Mouse (Mus musculus): Measurements from ENCODE around the gene Fosl1. TPM values are rescaled to one million over a fixed set of nuclear protein-coding genes. Genes with fewer than 3 reads are reported as not detected.
A peak's percentile ranks its signal among the peaks of the same experiment; 100 is the strongest.

Gene Fosl1
- polyA plus RNA-seq, 2 experiments, result 0.06 TPM; not detected in 1

DNA sequence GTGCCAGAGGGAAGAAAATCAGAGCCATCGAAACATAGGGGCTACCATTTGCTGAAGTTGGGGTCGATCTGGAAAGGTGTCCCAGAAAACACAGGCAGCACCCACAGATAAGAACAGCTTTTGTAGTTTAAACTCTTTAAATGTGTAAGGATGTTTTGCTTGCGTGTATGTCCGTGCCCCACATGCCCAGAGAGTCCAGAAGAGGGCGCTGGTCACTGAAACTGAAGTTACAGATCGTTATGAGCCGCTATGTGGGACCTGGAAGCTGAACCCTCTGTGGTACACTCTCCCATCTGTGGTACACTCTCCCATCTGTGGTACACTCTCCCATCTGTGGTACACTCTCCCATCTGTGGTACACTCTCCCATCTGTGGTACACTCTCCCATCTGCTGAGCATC is 40.2 kb upstream of the Fosl1 start:
- Histone ChIP-seq H3K27me3 (ENCODE audit: control insufficient read depth, insufficient read depth, low read length) (no peaks in the 10 kb centered on the region), H3K27ac (replicated peaks; ENCODE audit: low read depth, low read length) (peak overlapping the region; percentile 94), H3K36me3 (ENCODE audit: control insufficient read depth, insufficient read depth, low read length) (no peaks in the 10 kb centered on the region), H3K9me3 (ENCODE audit: control insufficient read depth, low read length) (no peaks in the 10 kb centered on the region), H3K4me1 (ENCODE audit: control insufficient read depth, insufficient read depth, low read length) (peaks cover 9% of the 10 kb centered on the region; the same call in 1 of the 2 replicates), H3K4me2 (replicated peaks; ENCODE audit: low read depth, low read length, severe bottlenecking) (peak overlapping the region; percentile 79), H3K4me3 (replicated peaks; ENCODE audit: low read length) (peak overlapping the region; percentile 60), H3K9ac (ENCODE audit: low read depth, low read length, severe bottlenecking) (peak overlapping the region; percentile 77)
- DNase-seq (ENCODE audit: low spot score), result peak; percentile 77
- TF ChIP-seq POLR2A (IDR thresholded peaks at IDR 0.05; ENCODE audit: borderline replicate concordance, extremely low read depth, insufficient read depth, insufficient read length), result no peak
- ATAC-seq (ENCODE audit: low FRiP score, low read depth), result peak; percentile 41; the same call in 1 of the 2 replicates
- WGBS, result 13% methylated on average over 7 of the region's 7 CpGs

DNA sequence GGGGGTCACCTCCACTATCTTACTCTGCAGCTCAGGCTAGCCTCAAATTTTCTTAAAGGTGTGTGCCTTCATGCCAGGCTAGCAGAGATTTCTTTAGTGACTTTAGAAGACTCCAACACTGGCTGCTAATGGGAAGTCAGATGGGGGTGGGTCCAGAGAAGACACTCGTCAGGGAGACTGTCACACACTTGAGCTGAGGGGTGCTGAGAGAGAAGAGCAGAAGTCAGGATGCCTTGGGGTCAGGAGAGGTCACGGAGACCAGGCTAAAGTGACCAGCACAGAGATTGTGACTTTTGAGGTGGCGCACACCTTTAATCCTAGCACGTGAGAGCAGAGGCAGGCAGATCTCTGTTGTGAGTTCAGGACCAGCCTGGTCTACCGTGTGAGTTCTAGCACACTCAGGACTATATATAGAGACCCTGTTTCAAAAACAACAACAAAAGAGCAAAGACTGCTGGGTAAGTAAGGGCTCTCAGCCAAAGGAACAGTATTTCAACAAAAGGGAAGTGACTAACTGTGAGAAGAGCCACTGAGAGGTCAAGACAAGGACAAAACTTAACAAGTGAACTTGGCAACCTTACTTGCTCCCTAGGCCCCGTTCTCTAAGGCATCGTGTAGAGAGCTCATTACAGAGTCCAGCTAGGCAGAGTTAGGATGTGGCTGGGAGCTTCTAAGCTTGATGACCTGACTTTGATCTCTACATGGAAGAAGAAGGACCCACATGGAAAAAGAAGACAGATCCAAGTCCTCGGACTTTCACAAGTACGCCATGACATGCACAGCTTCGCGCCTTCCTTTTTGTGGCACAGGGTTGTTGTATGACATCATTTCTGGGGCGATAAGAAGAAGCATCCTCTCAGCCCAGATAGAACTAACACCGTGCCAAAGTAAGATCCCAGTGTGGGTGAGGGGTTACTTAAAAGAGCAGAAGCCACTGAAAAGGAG is 39.0 kb upstream of the Fosl1 start:
- no peak overlapping the region for H3K4me2 ChIP-seq (replicated peaks; ENCODE audit: low read depth, low read length, severe bottlenecking)
- H3K9ac ChIP-seq (ENCODE audit: low read depth, low read length, severe bottlenecking), result no peak overlapping the region
- no peak for ATAC-seq (ENCODE audit: low FRiP score, low read depth)
- H3K4me1 ChIP-seq (ENCODE audit: control insufficient read depth, insufficient read depth, low read length), result peaks cover 9% of the 10 kb centered on the region; the same call in 1 of the 2 replicates
- TF ChIP-seq POLR2A (IDR thresholded peaks at IDR 0.05; ENCODE audit: borderline replicate concordance, extremely low read depth, insufficient read depth, insufficient read length), result no peak
- no peak overlapping the region for H3K4me3 ChIP-seq (replicated peaks; ENCODE audit: low read length)
- no peaks in the 10 kb centered on the region for H3K27me3 ChIP-seq (ENCODE audit: control insufficient read depth, insufficient read depth, low read length)
- H3K27ac ChIP-seq (replicated peaks; ENCODE audit: low read depth, low read length), result 0 out of 2 replicates have a peak overlapping the region, but pooled peaks have one; percentile 10
- no peaks in the 10 kb centered on the region for H3K36me3 ChIP-seq (ENCODE audit: control insufficient read depth, insufficient read depth, low read length)
- 88% methylated on average over 13 of the region's 13 CpGs for WGBS
- no peaks in the 10 kb centered on the region for H3K9me3 ChIP-seq (ENCODE audit: control insufficient read depth, low read length)
- DNase-seq (ENCODE audit: low spot score), result no peak

DNA sequence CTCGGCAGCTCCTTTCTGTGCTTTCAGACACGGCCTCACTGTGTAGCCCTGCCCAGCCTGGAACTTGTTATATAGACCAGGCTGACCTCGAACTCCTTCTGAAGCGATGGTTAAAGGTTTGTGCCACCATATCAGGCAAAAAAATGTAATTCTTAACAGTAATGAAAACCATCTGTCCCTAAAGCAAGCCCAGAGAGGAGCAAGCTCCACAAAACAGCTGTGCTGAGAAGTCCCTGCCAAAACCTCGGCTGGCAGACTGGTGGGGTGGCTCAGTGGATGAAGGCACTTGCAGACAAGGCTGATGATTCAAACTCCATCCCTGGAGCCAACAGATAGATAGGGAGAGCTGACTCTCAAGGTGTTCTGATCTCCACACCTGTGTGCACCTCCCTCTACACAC is 38.3 kb upstream of the Fosl1 start:
- H3K9ac ChIP-seq (ENCODE audit: low read depth, low read length, severe bottlenecking), result no peak overlapping the region
- 53% methylated on average over 5 of the region's 5 CpGs for WGBS

DNA sequence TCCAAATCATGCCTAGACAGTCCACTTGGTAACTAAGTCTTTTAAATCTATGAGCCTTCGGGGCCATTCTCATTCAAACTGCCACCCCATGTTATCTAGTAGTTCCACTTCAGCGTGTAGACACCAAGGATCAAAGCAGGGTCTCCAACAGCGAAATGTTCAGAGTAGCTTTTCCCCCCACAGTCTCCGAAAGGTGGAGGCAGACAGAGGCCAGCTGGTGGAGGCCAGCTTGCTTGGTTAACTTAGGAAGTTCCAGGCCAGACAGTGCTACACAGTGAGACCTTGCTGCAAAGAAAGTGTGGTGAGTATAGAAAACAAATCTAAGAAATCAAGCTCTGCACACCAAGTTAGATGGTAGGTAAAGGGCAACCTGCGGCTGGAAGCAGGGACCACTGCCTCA is 36.7 kb upstream of the Fosl1 start:
- no peak for TF ChIP-seq POLR2A (IDR thresholded peaks at IDR 0.05; ENCODE audit: borderline replicate concordance, extremely low read depth, insufficient read depth, insufficient read length)
- Histone ChIP-seq H3K4me3 (replicated peaks; ENCODE audit: low read length) (no peak overlapping the region), H3K27me3 (ENCODE audit: control insufficient read depth, insufficient read depth, low read length) (no peaks in the 10 kb centered on the region), H3K4me2 (replicated peaks; ENCODE audit: low read depth, low read length, severe bottlenecking) (no peak overlapping the region), H3K27ac (replicated peaks; ENCODE audit: low read depth, low read length) (no peak overlapping the region), H3K9ac (ENCODE audit: low read depth, low read length, severe bottlenecking) (no peak overlapping the region), H3K9me3 (ENCODE audit: control insufficient read depth, low read length) (no peaks in the 10 kb centered on the region), H3K36me3 (ENCODE audit: control insufficient read depth, insufficient read depth, low read length) (no peaks in the 10 kb centered on the region), H3K4me1 (ENCODE audit: control insufficient read depth, insufficient read depth, low read length) (peaks cover 9% of the 10 kb centered on the region; the same call in 1 of the 2 replicates)
- ATAC-seq (ENCODE audit: low FRiP score, low read depth), result no peak
- no peak for DNase-seq (ENCODE audit: low spot score)
- WGBS, result 83% methylated on average over 5 of the region's 5 CpGs

More for the DNA sequence above, 38.3 kb upstream of the Fosl1 start:
- Histone ChIP-seq H3K4me3 (replicated peaks; ENCODE audit: low read length) (no peak overlapping the region), H3K27ac (replicated peaks; ENCODE audit: low read depth, low read length) (0 out of 2 replicates have a peak overlapping the region, but pooled peaks have one; percentile 10), H3K9me3 (ENCODE audit: control insufficient read depth, low read length) (no peaks in the 10 kb centered on the region), H3K4me1 (ENCODE audit: control insufficient read depth, insufficient read depth, low read length) (peaks cover 9% of the 10 kb centered on the region; the same call in 1 of the 2 replicates), H3K36me3 (ENCODE audit: control insufficient read depth, insufficient read depth, low read length) (no peaks in the 10 kb centered on the region), H3K4me2 (replicated peaks; ENCODE audit: low read depth, low read length, severe bottlenecking) (no peak overlapping the region), H3K27me3 (ENCODE audit: control insufficient read depth, insufficient read depth, low read length) (no peaks in the 10 kb centered on the region)
- DNase-seq (ENCODE audit: low spot score), result no peak
- TF ChIP-seq POLR2A (IDR thresholded peaks at IDR 0.05; ENCODE audit: borderline replicate concordance, extremely low read depth, insufficient read depth, insufficient read length), result no peak
- ATAC-seq (ENCODE audit: low FRiP score, low read depth), result no peak

DNA sequence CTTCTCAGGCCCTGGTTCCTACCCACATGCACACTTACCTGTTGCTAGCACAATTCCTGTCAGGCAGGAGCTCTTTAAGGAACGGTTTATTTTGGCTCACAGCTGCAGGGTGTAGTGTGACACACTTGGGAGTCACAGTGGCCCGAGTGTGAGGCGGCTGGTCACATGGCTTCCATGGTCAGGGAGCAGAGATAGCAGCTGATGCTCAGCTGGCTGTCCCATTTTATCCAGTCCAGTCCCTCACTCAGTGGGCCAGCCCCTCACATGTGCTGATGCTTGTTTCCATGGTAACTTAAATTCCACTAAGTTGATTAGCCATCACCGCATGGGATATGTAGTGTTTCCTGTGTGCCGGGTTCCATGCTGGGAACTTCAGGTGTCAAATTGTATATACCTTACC is 35.4 kb upstream of the Fosl1 start:
- 54% methylated on average over 5 of the region's 5 CpGs for WGBS
- H3K9me3 ChIP-seq (ENCODE audit: control insufficient read depth, low read length), result no peaks in the 10 kb centered on the region
- DNase-seq (ENCODE audit: low spot score) (no peak), ATAC-seq (ENCODE audit: low FRiP score, low read depth) (0 out of 2 replicates have a peak, but pooled peaks have one; percentile 24)
- H3K4me2 ChIP-seq (replicated peaks; ENCODE audit: low read depth, low read length, severe bottlenecking), result no peak overlapping the region
- TF ChIP-seq POLR2A (IDR thresholded peaks at IDR 0.05; ENCODE audit: borderline replicate concordance, extremely low read depth, insufficient read depth, insufficient read length), result no peak
- peaks cover 9% of the 10 kb centered on the region; the same call in 1 of the 2 replicates for H3K4me1 ChIP-seq (ENCODE audit: control insufficient read depth, insufficient read depth, low read length)
- H3K36me3 ChIP-seq (ENCODE audit: control insufficient read depth, insufficient read depth, low read length), result no peaks in the 10 kb centered on the region
- no peak overlapping the region for H3K4me3 ChIP-seq (replicated peaks; ENCODE audit: low read length)
- no peak overlapping the region for H3K27ac ChIP-seq (replicated peaks; ENCODE audit: low read depth, low read length)
- no peaks in the 10 kb centered on the region for H3K27me3 ChIP-seq (ENCODE audit: control insufficient read depth, insufficient read depth, low read length)
- no peak overlapping the region for H3K9ac ChIP-seq (ENCODE audit: low read depth, low read length, severe bottlenecking)
